8 mouse cellular contexts compared by ENCODE assay signal in genomic region chr14:119099570-119099891, GRCm38 (mm10). TPM values are rescaled to one million over a fixed set of nuclear protein-coding genes. Genes with fewer than 3 reads are reported as not detected.
A peak's percentile ranks its signal among the peaks of the same experiment; 100 is the strongest.
DNase-seq lines count a peak whose midpoint lies in the region; ATAC-seq and TF ChIP-seq lines count a peak whose summit lies in the region.

No protein-coding gene starts in this region.

- H3K27ac ChIP-seq in kidney, embryonic 14.5 days (ENCODE audit: low read depth, low read length): peak overlapping the region; percentile 59
- peak overlapping the region; percentile 37 for H3K27ac ChIP-seq in cortical plate, adult 2 months (ENCODE audit: insufficient read depth, low read length)
- H3K27ac ChIP-seq in hindbrain, embryonic 15.5 days (replicated peaks): peak overlapping the region; percentile 89
- H3K27ac ChIP-seq in midbrain, embryonic 16.5 days (ENCODE audit: low read length): peak overlapping the region; percentile 92

- peak overlapping the region; percentile 86 for H3K9ac ChIP-seq in kidney, embryonic 14.5 days (ENCODE audit: low read depth, low read length)
- peak overlapping the region; percentile 89 for H3K9ac ChIP-seq in hindbrain, embryonic 15.5 days
- peak overlapping the region; percentile 96 for H3K9ac ChIP-seq in midbrain, embryonic 16.5 days (ENCODE audit: low read depth, low read length)

- no peak for TF ChIP-seq CTCF in cortical plate, adult 2 months (IDR thresholded peaks at IDR 0.05; ENCODE audit: extremely low read depth, insufficient read depth, low read length)

- H3K4me2 ChIP-seq in kidney, embryonic 14.5 days (replicated peaks; ENCODE audit: low read depth, low read length): peak overlapping the region; percentile 87
- peak overlapping the region; percentile 81 for H3K4me2 ChIP-seq in hindbrain, embryonic 15.5 days
- peak overlapping the region; percentile 64 for H3K4me2 ChIP-seq in midbrain, embryonic 16.5 days (ENCODE audit: low read length)

- peaks cover 10% of the 10 kb centered on the region; the same call in 1 of the 2 replicates for H3K4me1 ChIP-seq in kidney, embryonic 14.5 days (ENCODE audit: control insufficient read depth, insufficient read depth, low read length)
- peaks cover 5% of the 10 kb centered on the region for H3K4me1 ChIP-seq in cortical plate, adult 2 months (ENCODE audit: control insufficient read depth, insufficient read depth, low read length)
- peaks cover 20% of the 10 kb centered on the region for H3K4me1 ChIP-seq in hindbrain, embryonic 15.5 days (replicated peaks)
- H3K4me1 ChIP-seq in midbrain, embryonic 16.5 days (ENCODE audit: control insufficient read depth, insufficient read depth, low read length): peaks cover 15% of the 10 kb centered on the region

- no peaks in the 10 kb centered on the region for H3K9me3 ChIP-seq in kidney, embryonic 14.5 days (ENCODE audit: control insufficient read depth, low read length)
- H3K9me3 ChIP-seq in hindbrain, embryonic 15.5 days: no peaks in the 10 kb centered on the region
- no peaks in the 10 kb centered on the region for H3K9me3 ChIP-seq in midbrain, embryonic 16.5 days (replicated peaks; ENCODE audit: control insufficient read depth, low read length, poor library complexity, severe bottlenecking)

- DNase-seq in kidney, adult 11 months: no peak
- DNase-seq in left cerebral cortex, postnatal 25 days (ENCODE audit: low spot score in 2 of 2): no peak

- no peaks in the 10 kb centered on the region for H3K36me3 ChIP-seq in kidney, embryonic 14.5 days (ENCODE audit: control insufficient read depth, insufficient read depth, low read length)
- no peaks in the 10 kb centered on the region for H3K36me3 ChIP-seq in hindbrain, embryonic 15.5 days
- no peaks in the 10 kb centered on the region for H3K36me3 ChIP-seq in midbrain, embryonic 16.5 days (ENCODE audit: control insufficient read depth, insufficient read depth, low read length)

- intact Hi-C loops in left cerebral cortex, postnatal 25 days (cut with DNase I): no loop called here

- peak overlapping the region; percentile 87 for H3K4me3 ChIP-seq in kidney, embryonic 14.5 days (ENCODE audit: low read length)
- peak overlapping the region; percentile 72 for H3K4me3 ChIP-seq in cortical plate, adult 2 months (ENCODE audit: insufficient read depth, low read length)
- H3K4me3 ChIP-seq in hindbrain, embryonic 15.5 days: peak overlapping the region; percentile 76
- peak overlapping the region; percentile 89 for H3K4me3 ChIP-seq in midbrain, embryonic 16.5 days (ENCODE audit: low read depth, low read length)

- no peaks in the 10 kb centered on the region for H3K27me3 ChIP-seq in kidney, embryonic 14.5 days (ENCODE audit: control insufficient read depth, insufficient read depth, low read length)
- H3K27me3 ChIP-seq in hindbrain, embryonic 15.5 days: no peaks in the 10 kb centered on the region
- H3K27me3 ChIP-seq in midbrain, embryonic 16.5 days (ENCODE audit: control insufficient read depth, insufficient read depth, low read depth, low read length): no peaks in the 10 kb centered on the region

- ATAC-seq in kidney, embryonic 14.5 days (ENCODE audit: low FRiP score, low TSS enrichment): peak; percentile 86; the same call in 1 of the 2 replicates
- peak; percentile 85 for ATAC-seq in hindbrain, embryonic 15.5 days (ENCODE audit: low FRiP score, low read depth)
- peak; percentile 92 for ATAC-seq in midbrain, embryonic 16.5 days
- no peak for ATAC-seq in granulocyte monocyte progenitor cell, adult 5-6 weeks (replicated peaks; ENCODE audit: poor library complexity, severe bottlenecking)
- no peak for ATAC-seq in CD4-positive, CD25-positive, alpha-beta regulatory T cell, adult 4 months

- WGBS in kidney, embryonic 14.5 days: 2% methylated on average over 13 of the region's 13 CpGs
- WGBS in hindbrain, embryonic 15.5 days: 1% methylated on average over 13 of the region's 13 CpGs
- 2% methylated on average over 13 of the region's 13 CpGs for WGBS in midbrain, embryonic 16.5 days

- no peak for TF ChIP-seq POLR2A in cortical plate, adult 2 months (IDR thresholded peaks at IDR 0.05; ENCODE audit: extremely low read depth, insufficient read depth, low read length)

RNA-seq across cellular contexts. Expression of gene Uggt2, which starts 0.3 kb away (rescaled TPM):
- polyA plus RNA-seq in kidney, embryonic 14.5 days (2014; fragmentation: Nextera tagmentation; extraction: Ambion mirVana): 12.5 and 18.1 TPM in 2 replicates
- polyA plus RNA-seq in cortical plate, adult 2 months (2012; rRNA removed): 48.1 and 60.1 TPM in 2 replicates
- 18.9 and 20.4 TPM in 2 replicates for polyA plus RNA-seq in hindbrain, embryonic 15.5 days (2015; fragmentation: Nextera tagmentation; extraction: Ambion mirVana)
- 20.0 and 23.8 TPM in 2 replicates for polyA plus RNA-seq in midbrain, embryonic 16.5 days (2015; fragmentation: Nextera tagmentation; extraction: Ambion mirVana)
- 0.92 and 8.4 TPM in 2 replicates for total RNA-seq in granulocyte monocyte progenitor cell, adult 5-6 weeks (2014; fragmentation: Nextera tagmentation)
- 0.72 and 4.3 TPM in 2 replicates for total RNA-seq in granulocyte monocyte progenitor cell, adult 5-6 weeks (2017)
- total RNA-seq in left cerebral cortex, postnatal 25 days (2021): 10 to 100 TPM; 22.4 to 33.3 TPM
- 1 to 10 TPM; 2.1 to 3.4 TPM for polyA plus RNA-seq in CD4-positive, CD25-positive, alpha-beta regulatory T cell, adult 4 months (2017; shearing (Covaris generic))

RNA-seq across cellular contexts. Expression of gene Hs6st3, which starts 38.6 kb away (rescaled TPM):
- 0.19 and 0.45 TPM in 2 replicates for polyA plus RNA-seq in kidney, embryonic 14.5 days (2014; fragmentation: Nextera tagmentation; extraction: Ambion mirVana)
- polyA plus RNA-seq in cortical plate, adult 2 months (2012; rRNA removed): 16.9 and 17.6 TPM in 2 replicates
- polyA plus RNA-seq in hindbrain, embryonic 15.5 days (2015; fragmentation: Nextera tagmentation; extraction: Ambion mirVana): 2.6 and 3.0 TPM in 2 replicates
- 1.2 and 1.3 TPM in 2 replicates for polyA plus RNA-seq in midbrain, embryonic 16.5 days (2015; fragmentation: Nextera tagmentation; extraction: Ambion mirVana)
- total RNA-seq in granulocyte monocyte progenitor cell, adult 5-6 weeks (2014; fragmentation: Nextera tagmentation): not detected in 2 replicates
- not detected in 2 replicates for total RNA-seq in granulocyte monocyte progenitor cell, adult 5-6 weeks (2017)
- 10 to 100 TPM; 72.5 to 72.6 TPM for total RNA-seq in left cerebral cortex, postnatal 25 days (2021)
- polyA plus RNA-seq in CD4-positive, CD25-positive, alpha-beta regulatory T cell, adult 4 months (2017; shearing (Covaris generic)): not detected

Comparison
In these comparisons a context has a peak if more than half of its experiments do, and no peak if none do; other contexts are left out.
1. ATAC-seq: peak in kidney, embryonic 14.5 days (single experiment), hindbrain, embryonic 15.5 days (single experiment) and midbrain, embryonic 16.5 days (single experiment); none in granulocyte monocyte progenitor cell, adult 5-6 weeks (single experiment) and CD4-positive, CD25-positive, alpha-beta regulatory T cell, adult 4 months (single experiment).
2. H3K27ac ChIP-seq: peak in every context shown above with its lines; median percentile 92 in midbrain, embryonic 16.5 days; 89 in hindbrain, embryonic 15.5 days; 59 in kidney, embryonic 14.5 days; 37 in cortical plate, adult 2 months.
3. Peak in every context shown above with its lines, with median percentiles within 50 percentile points of each other: H3K4me2 ChIP-seq, H3K4me3 ChIP-seq and H3K9ac ChIP-seq.